Mouse (Mus musculus) kidney, embryonic 16.5 days (tissue): ENCODE measurements around the gene St3gal5. TPM values are rescaled to one million over a fixed set of nuclear protein-coding genes. Genes with fewer than 3 reads are reported as not detected.
"Not testable (repeated sequence)": the region's sequence is repeated elsewhere in the genome, so short reads cannot be mapped to it uniquely, and the experiment has no call there.

Source experiments
- ATAC-seq: fragments of 200-750 bp; cut with Nextera tagmentation; 2 replicates; pipeline ENCODE4 v1.8.0; 2017; ENCODE audit warnings: moderate TSS enrichment; ENCODE audit not compliant: low FRiP score, low TSS enrichment
- H3K27ac ChIP-seq: fragments of 300-500 bp; sonication (generic); 2 replicates; pipeline ENCODE4 v1.5.1; 2014; ENCODE audit warnings: low read length
- H3K27me3 ChIP-seq: fragments of 300-500 bp; sonication (generic); 2 replicates; pipeline ENCODE4 v1.6.1; 2014; ENCODE audit warnings: low read length, control low read depth, mixed read lengths; ENCODE audit not compliant: insufficient read depth
- H3K36me3 ChIP-seq: fragments of 300-500 bp; sonication (generic); 2 replicates; pipeline ENCODE4 v1.6.1; 2014; ENCODE audit warnings: low read length, control low read depth, mixed read lengths; ENCODE audit not compliant: insufficient read depth
- H3K4me1 ChIP-seq: fragments of 300-500 bp; sonication (generic); 2 replicates; pipeline ENCODE4 v1.6.1; 2014; ENCODE audit warnings: low read length, control low read depth, mixed read lengths; ENCODE audit not compliant: insufficient read depth
- H3K4me2 ChIP-seq: fragments of 300-500 bp; sonication (generic); replicated peaks from 2 replicates; pipeline ENCODE4 v1.6.1; 2014; ENCODE audit warnings: low read depth, low read length
- H3K4me3 ChIP-seq: fragments of 300-500 bp; sonication (generic); 2 replicates; pipeline ENCODE4 v1.5.1; 2014; ENCODE audit warnings: mild to moderate bottlenecking, low read length
- H3K9ac ChIP-seq: fragments of 300-500 bp; sonication (generic); replicated peaks from 2 replicates; pipeline ENCODE4 v1.6.1; 2014; ENCODE audit warnings: low read length
- H3K9me3 ChIP-seq: fragments of 300-500 bp; sonication (generic); 2 replicates; pipeline ENCODE4 v1.6.1; 2016; ENCODE audit warnings: low read length, control low read depth
- WGBS: fragments of 180-500 bp; shearing (Covaris S2); extraction: QIAGEN DNeasy Blood & Tissue Kit; methylation state at CpG from one replicate; pipeline ENCODE4 v1.1.7; 2014; 5-methylcytosine and 5-hydroxymethylcytosine counted together
- polyA plus RNA-seq: library from polyadenylated mRNA; unstranded; fragments of >200 nt; fragmentation: Nextera tagmentation; extraction: Ambion mirVana; gene quantifications from 2 replicates; pipeline ENCODE4 v1.2.1, GENCODE M21; 2015

St3gal5 gene
- polyA plus RNA-seq, 1 experiment from 2014 or later: 32.5 TPM

DNA sequence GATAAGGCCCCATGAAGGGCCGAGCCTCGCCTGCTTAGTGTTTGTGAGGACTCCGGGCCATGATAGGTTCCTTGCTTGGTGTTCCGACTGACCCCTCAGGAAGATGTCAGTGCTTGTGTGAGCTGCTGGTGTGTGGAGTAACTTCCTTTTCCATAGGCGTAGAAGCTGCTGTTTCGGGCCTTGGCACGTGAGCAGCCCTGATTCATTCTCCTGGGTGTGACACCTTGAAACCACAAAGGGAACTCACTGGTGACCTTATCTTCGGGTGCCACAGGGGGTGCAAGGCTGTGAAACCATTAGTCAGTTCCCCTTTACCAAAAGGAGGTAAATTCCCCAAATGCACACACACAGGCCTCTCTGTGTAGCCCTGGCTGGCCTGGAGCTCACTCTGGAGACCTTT lies 43.0 kb downstream of the St3gal5 start:
- WGBS: 84% methylated on average over 8 of the region's 8 CpGs

DNA sequence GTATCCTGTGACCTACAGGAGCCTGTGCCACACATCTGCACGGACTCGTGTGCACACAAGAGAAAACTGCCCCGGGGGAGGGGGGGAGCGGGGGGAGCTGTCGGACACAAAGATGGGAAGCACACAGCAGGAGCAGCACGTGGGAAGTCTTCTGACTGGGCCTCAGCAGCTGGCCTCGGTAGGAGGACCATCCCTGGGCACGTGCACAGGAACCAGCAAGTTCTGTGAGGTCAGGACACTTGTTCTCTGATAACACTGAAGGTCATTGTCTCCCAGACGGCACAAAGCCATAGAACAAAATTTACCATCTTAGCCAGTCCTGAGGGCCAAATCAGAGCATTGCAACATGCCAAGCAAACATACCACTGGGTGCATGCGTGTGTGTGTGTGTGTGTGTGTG lies 43.8 kb downstream of the St3gal5 start:
- no peaks in the 10 kb centered on the region for H3K4me1 ChIP-seq
- H3K9ac ChIP-seq: no peak overlapping the region
- H3K36me3 ChIP-seq: no peaks in the 10 kb centered on the region
- no peak for ATAC-seq
- no peak overlapping the region for H3K4me3 ChIP-seq
- H3K27ac ChIP-seq: no peak overlapping the region
- H3K4me2 ChIP-seq: no peak overlapping the region
- H3K9me3 ChIP-seq: no peaks in the 10 kb centered on the region
- no peaks in the 10 kb centered on the region for H3K27me3 ChIP-seq
- 63% methylated on average over 10 of the region's 10 CpGs for WGBS

More for the DNA sequence above, 43.0 kb downstream of the St3gal5 start:
- no peak for ATAC-seq
- Histone ChIP-seq H3K9ac (no peak overlapping the region), H3K4me3 (no peak overlapping the region), H3K4me2 (no peak overlapping the region), H3K27me3 (no peaks in the 10 kb centered on the region), H3K9me3 (no peaks in the 10 kb centered on the region), H3K36me3 (no peaks in the 10 kb centered on the region), H3K27ac (no peak overlapping the region), H3K4me1 (no peaks in the 10 kb centered on the region)

GRCm38 (mm10) chr6:72142561-72142960 lies 45.2 kb downstream of the St3gal5 start:
- Histone ChIP-seq H3K4me1 (no peaks in the 10 kb centered on the region), H3K27me3 (no peaks in the 10 kb centered on the region), H3K9ac (no peak overlapping the region), H3K9me3 (no peaks in the 10 kb centered on the region), H3K4me3 (no peak overlapping the region), H3K27ac (no peak overlapping the region), H3K36me3 (peaks cover 3% of the 10 kb centered on the region; the same call in 1 of the 2 replicates), H3K4me2 (no peak overlapping the region)
- 96% methylated on average over 4 of the region's 4 CpGs for WGBS
- no peak for ATAC-seq

GRCm38 (mm10) chr6:72144353-72144752 lies 47.0 kb downstream of the St3gal5 start:
- WGBS: 57% methylated on average over 7 of the region's 7 CpGs
- no peak overlapping the region for H3K4me3 ChIP-seq
- H3K9ac ChIP-seq: no peak overlapping the region
- peaks cover 13% of the 10 kb centered on the region for H3K36me3 ChIP-seq
- no peak for ATAC-seq
- no peak overlapping the region for H3K27ac ChIP-seq
- H3K27me3 ChIP-seq: no peaks in the 10 kb centered on the region
- no peaks in the 10 kb centered on the region for H3K4me1 ChIP-seq
- no peaks in the 10 kb centered on the region for H3K9me3 ChIP-seq
- H3K4me2 ChIP-seq: no peak overlapping the region

DNA sequence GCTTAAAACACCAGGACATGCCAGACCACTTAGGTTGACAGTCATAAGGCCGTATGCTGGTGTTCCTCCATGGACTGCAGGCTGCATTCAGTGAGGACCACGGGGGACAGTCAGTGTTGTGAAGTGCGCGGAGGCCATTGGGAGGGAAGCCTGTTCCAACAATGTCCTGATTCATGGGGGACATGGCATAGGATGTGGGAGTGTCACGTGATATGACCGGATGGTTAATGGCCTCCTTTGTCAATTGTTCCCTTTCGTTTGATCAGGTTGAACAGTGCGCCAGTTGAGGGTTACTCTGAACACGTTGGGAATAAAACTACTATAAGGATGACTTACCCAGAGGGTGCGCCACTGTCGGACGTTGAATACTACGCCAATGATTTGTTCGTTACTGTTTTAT lies 49.4 kb downstream of the St3gal5 start:
- H3K9ac ChIP-seq: no peak overlapping the region
- WGBS: 84% methylated on average over 14 of the region's 14 CpGs
- peaks cover 7% of the 10 kb centered on the region for H3K9me3 ChIP-seq
- no peak overlapping the region for H3K27ac ChIP-seq
- no peaks in the 10 kb centered on the region for H3K4me1 ChIP-seq
- no peak for ATAC-seq
- H3K27me3 ChIP-seq: no peaks in the 10 kb centered on the region
- H3K4me2 ChIP-seq: no peak overlapping the region
- peaks cover 26% of the 10 kb centered on the region for H3K36me3 ChIP-seq
- H3K4me3 ChIP-seq: no peak overlapping the region

DNA sequence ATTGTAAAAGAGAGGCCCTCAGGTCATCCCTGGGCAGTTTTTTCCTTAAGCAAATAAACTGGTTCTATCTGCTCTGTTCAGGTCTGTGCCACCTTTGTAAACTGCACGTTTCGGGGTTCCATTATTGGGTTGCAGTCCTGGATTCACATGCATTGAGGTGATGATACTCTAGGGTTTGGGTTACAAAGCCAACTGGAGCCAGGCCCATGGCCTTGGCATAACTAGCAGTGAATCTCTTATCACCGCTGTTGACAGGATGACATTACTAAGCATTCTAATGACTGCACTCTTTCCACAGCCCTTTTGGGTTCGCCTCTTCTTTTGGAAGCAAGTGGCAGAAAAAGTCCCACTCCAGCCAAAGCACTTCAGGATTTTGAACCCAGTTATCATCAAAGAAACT lies 51.3 kb downstream of the St3gal5 start:
- Histone ChIP-seq H3K27me3 (no peaks in the 10 kb centered on the region), H3K4me2 (no peak overlapping the region), H3K36me3 (peaks cover 26% of the 10 kb centered on the region), H3K4me1 (no peaks in the 10 kb centered on the region), H3K9me3 (peaks cover 7% of the 10 kb centered on the region), H3K27ac (no peak overlapping the region), H3K4me3 (no peak overlapping the region), H3K9ac (no peak overlapping the region)
- WGBS: 91% methylated on average over 4 of the region's 4 CpGs
- ATAC-seq: no peak

- ATAC-seq: no peak
- peaks cover 7% of the 10 kb centered on the region for H3K9me3 ChIP-seq
- 87% methylated on average over 3 of the region's 3 CpGs for WGBS
- no peaks in the 10 kb centered on the region for H3K27me3 ChIP-seq
- no peak overlapping the region for H3K4me2 ChIP-seq
- no peaks in the 10 kb centered on the region for H3K4me1 ChIP-seq
- H3K27ac ChIP-seq: no peak overlapping the region
- no peak overlapping the region for H3K4me3 ChIP-seq
- H3K9ac ChIP-seq: no peak overlapping the region
- H3K36me3 ChIP-seq: peaks cover 29% of the 10 kb centered on the region
Measured at GRCm38 (mm10) chr6:72149797-72150196, 52.4 kb downstream of the St3gal5 start.

DNA sequence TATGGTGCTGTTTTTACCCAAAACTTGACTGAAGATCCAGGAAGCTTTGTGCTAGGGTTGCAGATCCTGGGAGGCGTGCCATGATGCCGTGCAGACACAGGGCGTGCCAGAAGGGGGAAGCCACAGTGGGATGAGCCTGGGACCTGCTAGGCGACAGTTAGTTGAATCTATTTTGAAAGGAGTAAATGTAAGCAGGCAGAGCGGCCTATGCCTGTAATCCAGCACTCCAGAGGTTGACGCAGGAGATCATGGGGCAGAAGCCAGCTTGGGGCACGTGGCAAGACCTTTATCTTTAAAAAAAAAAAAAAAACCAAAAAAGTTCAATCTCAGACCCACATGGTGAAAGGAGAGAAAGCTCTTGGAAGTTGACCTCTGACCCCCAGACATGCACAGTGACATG lies 55.3 kb downstream of the St3gal5 start:
- Histone ChIP-seq H3K9ac (no peak overlapping the region), H3K4me1 (no peaks in the 10 kb centered on the region), H3K27me3 (no peaks in the 10 kb centered on the region), H3K27ac (no peak overlapping the region), H3K4me3 (no peak overlapping the region), H3K4me2 (no peak overlapping the region), H3K9me3 (peaks cover 7% of the 10 kb centered on the region), H3K36me3 (peaks cover 33% of the 10 kb centered on the region)
- 86% methylated on average over 7 of the region's 7 CpGs for WGBS
- no peak for ATAC-seq

DNA sequence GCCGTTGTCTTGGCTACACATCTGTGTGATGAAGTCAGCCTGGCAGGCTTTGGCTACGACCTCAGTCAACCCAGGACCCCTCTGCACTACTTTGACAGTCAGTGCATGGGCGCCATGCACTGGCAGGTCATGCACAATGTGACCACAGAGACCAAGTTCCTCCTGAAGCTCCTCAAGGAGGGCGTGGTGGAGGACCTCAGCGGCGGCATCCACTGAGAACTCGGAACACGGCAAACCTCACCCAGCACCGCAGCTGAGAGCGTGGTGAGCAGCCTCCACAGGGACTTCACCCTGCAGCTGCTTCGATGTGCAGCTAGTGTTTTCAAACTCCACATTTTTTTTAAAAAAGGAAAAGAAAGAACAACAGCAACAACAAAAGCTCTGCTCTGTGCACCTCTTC lies 56.1 kb downstream of the St3gal5 start:
- Histone ChIP-seq H3K9ac (no peak overlapping the region), H3K27ac (no peak overlapping the region), H3K4me1 (no peaks in the 10 kb centered on the region), H3K36me3 (peaks cover 32% of the 10 kb centered on the region), H3K4me2 (no peak overlapping the region), H3K27me3 (no peaks in the 10 kb centered on the region), H3K9me3 (peaks cover 7% of the 10 kb centered on the region), H3K4me3 (no peak overlapping the region)
- no peak for ATAC-seq
- 89% methylated on average over 11 of the region's 11 CpGs for whole genome bisulfite sequencing

DNA sequence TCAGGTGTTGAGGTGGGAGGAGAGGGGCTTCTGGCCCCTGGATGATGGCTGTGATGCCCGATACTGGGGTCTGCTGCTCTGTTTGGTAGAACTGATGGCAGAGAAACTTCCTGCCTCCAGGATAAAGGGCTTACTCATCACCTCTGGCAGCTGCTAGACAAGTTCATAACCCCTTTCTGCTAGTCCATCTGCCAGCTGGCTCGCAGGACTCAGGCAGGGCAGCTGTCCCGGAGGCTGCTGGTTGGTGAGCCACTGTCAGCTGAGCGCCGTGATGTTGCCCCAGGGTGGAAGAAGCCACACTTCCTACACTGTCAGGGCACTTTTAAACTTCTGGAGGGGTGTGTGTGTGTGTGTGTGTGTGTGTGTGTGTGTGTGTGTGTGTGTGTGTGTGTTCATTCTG lies 56.6 kb downstream of the St3gal5 start:
- H3K4me3 ChIP-seq, ATAC-seq, H3K4me2 ChIP-seq, H3K4me1 ChIP-seq, H3K27ac ChIP-seq, H3K9me3 ChIP-seq, H3K27me3 ChIP-seq, H3K9ac ChIP-seq: not testable (repeated sequence)
- peaks cover 26% of the 10 kb centered on the region for H3K36me3 ChIP-seq
- 63% methylated on average over 3 of the region's 5 CpGs for WGBS
